Mouse (Mus musculus): ENCODE measurements around the gene Tnfsf13b. TPM values are rescaled to one million over a fixed set of nuclear protein-coding genes. Genes with fewer than 3 reads are reported as not detected.

Tnfsf13b gene
- polyA plus RNA-seq, 1 experiment from 2014 or later, result 0.38 TPM

DNA sequence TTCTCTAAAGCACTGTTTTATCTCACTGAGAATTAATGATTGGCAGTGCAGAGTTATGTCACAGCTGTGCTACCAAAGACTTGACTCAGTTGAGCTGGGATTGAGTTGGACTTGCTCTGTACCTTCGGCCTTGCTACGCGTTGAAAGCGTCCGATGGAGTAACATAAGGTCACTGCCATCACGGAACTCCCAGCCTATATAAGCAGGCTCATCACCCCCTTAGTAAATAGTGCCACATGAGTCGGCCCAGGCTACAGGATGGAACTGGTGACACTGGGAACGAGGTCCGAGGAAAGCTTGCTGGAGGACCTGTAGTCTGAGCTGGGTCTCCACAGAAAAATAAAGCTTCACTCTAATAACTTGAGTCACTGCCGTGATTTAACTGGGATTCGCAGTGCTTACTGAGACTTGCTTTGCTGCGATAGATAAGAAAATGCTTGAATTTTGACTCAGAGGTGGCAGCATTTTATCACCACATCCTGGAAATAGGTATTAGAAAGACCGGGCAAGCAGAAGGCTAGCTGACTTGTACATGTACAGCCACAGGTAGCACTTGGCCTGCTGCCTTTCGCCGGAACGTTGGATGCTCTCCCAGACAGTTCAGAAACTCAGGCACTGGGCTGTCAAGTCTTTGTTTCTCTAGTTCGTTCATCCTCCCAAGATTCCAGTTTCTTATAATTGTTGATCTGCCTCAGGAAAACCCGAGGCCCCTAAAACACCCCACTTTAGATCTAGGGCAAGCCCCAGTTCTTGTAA is 27.6 kb upstream of the Tnfsf13b start:
- ATAC-seq (ENCODE audit: insufficient number of reproducible peaks, insufficient read depth, low FRiP score, low read depth), result no peak
- WGBS, result 54% methylated on average over 18 of the region's 18 CpGs
- H3K4me2 ChIP-seq (replicated peaks; ENCODE audit: low read depth, low read length), result peak overlapping the region; percentile 80
- no peaks in the 10 kb centered on the region; the same call in 1 of the 2 replicates for H3K36me3 ChIP-seq (ENCODE audit: control insufficient read depth, insufficient read depth, low read length)
- no peaks in the 10 kb centered on the region for H3K27me3 ChIP-seq (ENCODE audit: control insufficient read depth, insufficient read depth, low read length)
- no peak overlapping the region for H3K27ac ChIP-seq (ENCODE audit: low read length)
- H3K4me3 ChIP-seq (ENCODE audit: low read depth, low read length), result peak overlapping the region; percentile 76
- H3K9me3 ChIP-seq (ENCODE audit: control insufficient read depth, low read depth, low read length), result no peaks in the 10 kb centered on the region
- peaks cover 16% of the 10 kb centered on the region for H3K4me1 ChIP-seq (ENCODE audit: control insufficient read depth, insufficient read depth, low read length)
- peak overlapping the region; percentile 70; the same call in 1 of the 2 replicates for H3K9ac ChIP-seq (replicated peaks; ENCODE audit: low read depth, low read length)

- no peak overlapping the region for H3K9ac ChIP-seq (replicated peaks; ENCODE audit: low read depth, low read length)
- WGBS, result 59% methylated on average over 1 of the region's 1 CpGs
Observed at GRCm38 (mm10) chr8:9979746-9980145, 26.5 kb upstream of the Tnfsf13b start.

GRCm38 (mm10) chr8:9980188-9980587 is 26.1 kb upstream of the Tnfsf13b start:
- Histone ChIP-seq H3K27me3 (ENCODE audit: control insufficient read depth, insufficient read depth, low read length) (no peaks in the 10 kb centered on the region), H3K9me3 (ENCODE audit: control insufficient read depth, low read depth, low read length) (no peaks in the 10 kb centered on the region), H3K9ac (replicated peaks; ENCODE audit: low read depth, low read length) (no peak overlapping the region), H3K4me1 (ENCODE audit: control insufficient read depth, insufficient read depth, low read length) (peaks cover 15% of the 10 kb centered on the region), H3K4me2 (replicated peaks; ENCODE audit: low read depth, low read length) (no peak overlapping the region), H3K36me3 (ENCODE audit: control insufficient read depth, insufficient read depth, low read length) (peaks cover 3% of the 10 kb centered on the region; the same call in 1 of the 2 replicates), H3K4me3 (ENCODE audit: low read depth, low read length) (no peak overlapping the region), H3K27ac (ENCODE audit: low read length) (no peak overlapping the region)
- ATAC-seq (ENCODE audit: insufficient number of reproducible peaks, insufficient read depth, low FRiP score, low read depth), result no peak

More at GRCm38 (mm10) chr8:9979746-9980145, 26.5 kb upstream of the Tnfsf13b start:
- Histone ChIP-seq H3K27ac (ENCODE audit: low read length) (no peak overlapping the region), H3K9me3 (ENCODE audit: control insufficient read depth, low read depth, low read length) (no peaks in the 10 kb centered on the region), H3K4me2 (replicated peaks; ENCODE audit: low read depth, low read length) (no peak overlapping the region), H3K27me3 (ENCODE audit: control insufficient read depth, insufficient read depth, low read length) (no peaks in the 10 kb centered on the region), H3K36me3 (ENCODE audit: control insufficient read depth, insufficient read depth, low read length) (peaks cover 3% of the 10 kb centered on the region; the same call in 1 of the 2 replicates), H3K4me3 (ENCODE audit: low read depth, low read length) (no peak overlapping the region), H3K4me1 (ENCODE audit: control insufficient read depth, insufficient read depth, low read length) (peaks cover 16% of the 10 kb centered on the region)
- no peak for ATAC-seq (ENCODE audit: insufficient number of reproducible peaks, insufficient read depth, low FRiP score, low read depth)

DNA sequence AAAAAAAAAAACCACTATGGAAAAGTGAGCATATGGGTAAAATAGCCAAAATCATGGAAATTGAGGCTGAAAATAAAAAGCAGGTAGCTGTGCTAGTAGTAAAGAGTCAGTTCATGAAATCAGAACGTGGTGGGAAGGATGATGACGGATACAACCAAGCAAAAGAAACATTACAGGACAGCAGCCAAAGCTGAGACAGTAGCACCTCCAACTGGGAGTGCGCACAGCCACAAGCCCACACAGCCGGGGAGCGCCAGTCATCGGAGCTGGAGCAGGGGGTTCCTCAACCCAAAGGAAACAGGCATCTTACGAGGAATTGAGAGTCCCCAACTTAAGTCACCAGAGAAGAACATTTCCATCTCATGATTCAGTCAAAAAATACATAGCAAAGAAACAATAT is 2.2 kb upstream of the Tnfsf13b start:
- Histone ChIP-seq H3K9me3 (ENCODE audit: control insufficient read depth, low read depth, low read length) (no peaks in the 10 kb centered on the region), H3K4me1 (ENCODE audit: control insufficient read depth, insufficient read depth, low read length) (no peaks in the 10 kb centered on the region), H3K4me2 (replicated peaks; ENCODE audit: low read depth, low read length) (no peak overlapping the region), H3K27me3 (ENCODE audit: control insufficient read depth, insufficient read depth, low read length) (no peaks in the 10 kb centered on the region), H3K27ac (ENCODE audit: low read length) (no peak overlapping the region), H3K9ac (replicated peaks; ENCODE audit: low read depth, low read length) (no peak overlapping the region), H3K36me3 (ENCODE audit: control insufficient read depth, insufficient read depth, low read length) (no peaks in the 10 kb centered on the region), H3K4me3 (ENCODE audit: low read depth, low read length) (no peak overlapping the region)
- 84% methylated on average over 7 of the region's 7 CpGs for WGBS
- no peak for ATAC-seq (ENCODE audit: insufficient number of reproducible peaks, insufficient read depth, low FRiP score, low read depth)

- Histone ChIP-seq H3K27ac (ENCODE audit: low read length) (no peak overlapping the region), H3K9ac (replicated peaks; ENCODE audit: low read depth, low read length) (0 out of 2 replicates have a peak overlapping the region, but pooled peaks have one; percentile 28), H3K4me1 (ENCODE audit: control insufficient read depth, insufficient read depth, low read length) (no peaks in the 10 kb centered on the region), H3K4me2 (replicated peaks; ENCODE audit: low read depth, low read length) (peak overlapping the region; percentile 73), H3K4me3 (ENCODE audit: low read depth, low read length) (peak overlapping the region; percentile 30), H3K36me3 (ENCODE audit: control insufficient read depth, insufficient read depth, low read length) (no peaks in the 10 kb centered on the region), H3K9me3 (ENCODE audit: control insufficient read depth, low read depth, low read length) (no peaks in the 10 kb centered on the region), H3K27me3 (ENCODE audit: control insufficient read depth, insufficient read depth, low read length) (no peaks in the 10 kb centered on the region)
- 5% methylated on average over 29 of the region's 29 CpGs for WGBS
- peak; percentile 53; the same call in 1 of the 2 replicates for ATAC-seq (ENCODE audit: insufficient number of reproducible peaks, insufficient read depth, low FRiP score, low read depth)
Observed at GRCm38 (mm10) chr8:10006986-10007659, 856 bp downstream of the Tnfsf13b start.

DNA sequence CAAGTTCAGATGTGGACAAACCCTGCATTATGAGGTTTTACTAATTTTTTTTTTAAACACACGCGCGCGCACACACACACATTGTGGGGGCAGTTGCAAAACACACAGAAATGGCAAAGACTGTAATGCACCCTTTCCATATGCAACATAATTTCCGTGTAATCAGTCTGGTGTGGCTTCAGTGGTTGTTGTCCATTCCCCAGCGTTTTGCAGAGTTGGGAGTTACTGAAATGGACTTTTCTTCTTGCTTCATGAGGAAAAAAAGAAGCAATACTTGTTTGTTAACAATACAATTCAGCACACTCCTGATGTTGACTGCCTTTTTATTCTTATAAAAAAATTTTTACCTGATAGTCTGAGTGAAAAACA is 1.4 kb downstream of the Tnfsf13b start:
- no peaks in the 10 kb centered on the region for H3K4me1 ChIP-seq (ENCODE audit: control insufficient read depth, insufficient read depth, low read length)
- ATAC-seq (ENCODE audit: insufficient number of reproducible peaks, insufficient read depth, low FRiP score, low read depth), result no peak
- WGBS, result 40% methylated on average over 6 of the region's 6 CpGs
- H3K4me3 ChIP-seq (ENCODE audit: low read depth, low read length), result peak overlapping the region; percentile 30; the same call in 1 of the 2 replicates
- H3K9me3 ChIP-seq (ENCODE audit: control insufficient read depth, low read depth, low read length), result no peaks in the 10 kb centered on the region
- H3K27me3 ChIP-seq (ENCODE audit: control insufficient read depth, insufficient read depth, low read length), result no peaks in the 10 kb centered on the region
- no peak overlapping the region for H3K27ac ChIP-seq (ENCODE audit: low read length)
- H3K36me3 ChIP-seq (ENCODE audit: control insufficient read depth, insufficient read depth, low read length), result no peaks in the 10 kb centered on the region
- H3K9ac ChIP-seq (replicated peaks; ENCODE audit: low read depth, low read length), result no peak overlapping the region
- H3K4me2 ChIP-seq (replicated peaks; ENCODE audit: low read depth, low read length), result peak overlapping the region; percentile 73

DNA sequence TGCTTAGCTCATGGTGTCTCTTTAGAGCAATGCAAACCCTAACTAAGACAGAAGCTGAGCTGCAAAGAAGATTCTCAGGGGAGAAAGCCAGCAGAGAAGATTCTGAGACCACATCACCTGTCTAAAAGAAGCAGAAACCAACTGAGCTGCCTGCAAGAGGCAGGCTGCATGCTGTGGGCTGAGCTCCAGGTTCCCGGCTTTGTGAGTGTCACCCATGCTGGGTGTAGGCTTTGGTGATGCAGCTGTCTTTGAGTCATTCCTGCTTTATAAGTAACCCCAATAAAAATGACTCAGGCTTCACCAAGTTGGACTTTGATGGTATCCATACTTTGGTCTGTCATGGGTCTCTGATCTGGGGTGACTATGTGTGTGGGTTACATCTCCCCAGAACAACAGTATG is 10.0 kb downstream of the Tnfsf13b start:
- H3K27me3 ChIP-seq (ENCODE audit: control insufficient read depth, insufficient read depth, low read length), result no peaks in the 10 kb centered on the region
- H3K4me3 ChIP-seq (ENCODE audit: low read depth, low read length), result no peak overlapping the region
- ATAC-seq (ENCODE audit: insufficient number of reproducible peaks, insufficient read depth, low FRiP score, low read depth), result no peak
- WGBS, result 86% methylated on average over 1 of the region's 1 CpGs
- no peaks in the 10 kb centered on the region for H3K36me3 ChIP-seq (ENCODE audit: control insufficient read depth, insufficient read depth, low read length)
- H3K9ac ChIP-seq (replicated peaks; ENCODE audit: low read depth, low read length), result no peak overlapping the region
- no peaks in the 10 kb centered on the region for H3K4me1 ChIP-seq (ENCODE audit: control insufficient read depth, insufficient read depth, low read length)
- H3K9me3 ChIP-seq (ENCODE audit: control insufficient read depth, low read depth, low read length), result no peaks in the 10 kb centered on the region
- H3K27ac ChIP-seq (ENCODE audit: low read length), result no peak overlapping the region
- no peak overlapping the region for H3K4me2 ChIP-seq (replicated peaks; ENCODE audit: low read depth, low read length)

DNA sequence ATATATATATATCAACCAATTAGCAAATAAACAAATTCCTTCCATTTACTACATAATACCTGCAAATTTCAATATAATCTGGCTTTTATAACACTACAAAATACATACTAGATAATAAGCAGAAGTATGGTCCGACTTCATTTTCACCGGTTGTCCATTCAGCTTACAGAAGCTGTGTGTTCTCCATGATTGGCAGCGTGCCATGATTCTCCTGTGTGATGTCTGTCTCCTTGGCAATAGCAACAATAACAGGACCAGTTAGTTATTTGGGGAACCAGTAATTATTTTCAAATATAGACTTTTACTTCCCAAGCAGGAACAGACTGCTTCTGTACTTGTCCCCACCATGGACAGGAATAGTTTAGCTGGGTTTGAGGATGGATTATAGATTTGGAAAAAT is 11.0 kb downstream of the Tnfsf13b start:
- H3K4me2 ChIP-seq (replicated peaks; ENCODE audit: low read depth, low read length), result no peak overlapping the region
- no peak overlapping the region for H3K27ac ChIP-seq (ENCODE audit: low read length)
- 77% methylated on average over 3 of the region's 3 CpGs for WGBS
- no peak for ATAC-seq (ENCODE audit: insufficient number of reproducible peaks, insufficient read depth, low FRiP score, low read depth)
- H3K36me3 ChIP-seq (ENCODE audit: control insufficient read depth, insufficient read depth, low read length), result no peaks in the 10 kb centered on the region
- H3K4me1 ChIP-seq (ENCODE audit: control insufficient read depth, insufficient read depth, low read length), result no peaks in the 10 kb centered on the region
- H3K9ac ChIP-seq (replicated peaks; ENCODE audit: low read depth, low read length), result no peak overlapping the region
- H3K9me3 ChIP-seq (ENCODE audit: control insufficient read depth, low read depth, low read length), result no peaks in the 10 kb centered on the region
- no peak overlapping the region for H3K4me3 ChIP-seq (ENCODE audit: low read depth, low read length)
- H3K27me3 ChIP-seq (ENCODE audit: control insufficient read depth, insufficient read depth, low read length), result no peaks in the 10 kb centered on the region

Measured in stomach, embryonic 14.5 days (tissue).